Mouse (Mus musculus): ENCODE results near the gene Rhoc. TPM values are rescaled to one million over a fixed set of nuclear protein-coding genes. Genes with fewer than 3 reads are reported as not detected.

Gene Rhoc
- polyA plus RNA-seq, 1 experiment: 32.5 TPM

DNA sequence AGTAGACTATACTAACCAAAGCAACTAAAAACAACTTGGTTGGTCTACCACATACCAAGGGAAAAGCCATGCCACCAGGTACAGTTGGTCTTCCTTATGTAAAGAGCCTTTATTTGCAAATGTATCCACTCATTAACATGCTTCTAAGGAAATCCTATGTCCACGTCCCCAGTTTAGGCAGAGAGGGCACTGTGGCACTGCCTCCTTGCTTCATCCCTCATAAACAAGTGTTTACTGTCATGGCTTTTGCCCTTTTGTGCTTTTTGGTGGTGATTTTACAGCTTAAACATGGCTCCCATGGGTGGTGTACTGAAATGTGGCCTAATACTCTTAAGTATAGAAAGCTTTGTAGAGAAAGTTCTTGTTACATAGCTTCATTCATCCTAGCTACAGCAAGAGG lies 32.3 kb downstream of the Rhoc start:
- Histone ChIP-seq H3K27ac (ENCODE audit: insufficient read depth, low read length) (no peak overlapping the region), H3K4me1 (ENCODE audit: control insufficient read depth, insufficient read depth, low read length) (peaks cover 7% of the 10 kb centered on the region; the same call in 1 of the 2 replicates), H3K4me3 (ENCODE audit: insufficient read depth, low read length) (no peak overlapping the region)
- TF ChIP-seq POLR2A (IDR thresholded peaks at IDR 0.05; ENCODE audit: extremely low read depth, insufficient read depth, low read length) (no peak), CTCF (IDR thresholded peaks at IDR 0.05; ENCODE audit: extremely low read depth, insufficient read depth, low read length) (no peak)

DNA sequence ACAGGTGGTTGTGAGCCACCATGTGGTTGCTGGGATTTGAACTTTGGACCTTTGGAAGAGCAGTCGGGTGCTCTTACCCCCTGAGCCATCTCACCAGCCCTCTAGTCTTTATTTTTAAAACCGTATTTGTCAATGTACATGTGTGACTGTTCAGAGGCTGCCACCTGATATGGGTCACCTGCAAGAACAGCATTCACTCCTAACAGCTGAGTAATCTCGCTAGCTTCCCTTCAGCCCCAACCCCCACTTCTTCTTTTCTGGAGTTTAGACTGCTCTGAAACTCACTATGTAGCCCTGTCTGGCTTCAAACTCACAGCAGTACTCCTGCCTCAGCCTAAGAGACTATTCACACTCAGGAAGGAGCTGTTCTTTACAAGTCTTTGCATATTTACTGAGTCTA lies 34.2 kb downstream of the Rhoc start:
- H3K27ac ChIP-seq (ENCODE audit: insufficient read depth, low read length): no peak overlapping the region
- peaks cover 4% of the 10 kb centered on the region; the same call in 1 of the 2 replicates for H3K4me1 ChIP-seq (ENCODE audit: control insufficient read depth, insufficient read depth, low read length)
- no peak overlapping the region for H3K4me3 ChIP-seq (ENCODE audit: insufficient read depth, low read length)
- no peak for TF ChIP-seq CTCF (IDR thresholded peaks at IDR 0.05; ENCODE audit: extremely low read depth, insufficient read depth, low read length)
- TF ChIP-seq POLR2A (IDR thresholded peaks at IDR 0.05; ENCODE audit: extremely low read depth, insufficient read depth, low read length): no peak

DNA sequence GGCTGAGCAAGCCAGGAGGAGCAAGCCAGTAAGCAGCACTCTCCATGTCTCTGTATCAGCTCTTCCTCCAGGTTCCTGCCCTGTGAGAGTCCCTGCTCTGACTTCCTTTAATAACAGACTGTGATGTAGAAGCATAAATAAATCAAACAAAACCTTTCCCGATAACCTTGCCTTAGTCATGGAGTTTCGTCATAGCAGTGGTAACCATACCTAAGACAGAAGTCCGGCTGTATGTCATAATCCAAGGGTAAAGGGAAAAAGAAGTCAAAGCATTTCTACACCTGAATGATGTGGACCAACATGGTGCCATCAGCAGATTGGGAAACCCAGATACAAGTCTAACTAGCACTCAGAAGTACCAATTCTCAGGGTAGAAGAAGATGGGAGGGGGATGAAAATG lies 47.6 kb downstream of the Rhoc start:
- Histone ChIP-seq H3K4me3 (ENCODE audit: insufficient read depth, low read length) (no peak overlapping the region), H3K27ac (ENCODE audit: insufficient read depth, low read length) (no peak overlapping the region), H3K4me1 (ENCODE audit: control insufficient read depth, insufficient read depth, low read length) (no peaks in the 10 kb centered on the region)
- TF ChIP-seq CTCF (IDR thresholded peaks at IDR 0.05; ENCODE audit: extremely low read depth, insufficient read depth, low read length): no peak
- no peak for TF ChIP-seq POLR2A (IDR thresholded peaks at IDR 0.05; ENCODE audit: extremely low read depth, insufficient read depth, low read length)

DNA sequence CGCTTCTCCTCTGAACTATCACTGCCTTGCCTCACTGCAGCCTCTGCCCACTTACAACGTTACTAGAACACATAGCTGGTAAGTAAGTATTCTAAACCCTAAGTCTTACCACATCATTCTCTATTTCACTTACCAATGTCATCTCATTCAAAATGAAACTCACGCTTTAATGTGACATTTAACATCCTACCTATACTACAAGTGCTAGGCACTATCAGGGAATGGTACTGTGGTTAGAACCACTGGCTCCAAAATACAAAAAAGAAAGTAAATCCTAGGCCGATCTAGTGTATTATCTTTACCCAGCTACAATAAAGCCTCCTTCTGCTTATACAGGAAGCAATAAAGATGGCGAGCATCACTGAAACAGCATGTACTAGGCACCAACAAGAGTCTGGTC lies 52.9 kb downstream of the Rhoc start:
- no peak overlapping the region for H3K4me3 ChIP-seq (ENCODE audit: insufficient read depth, low read length)
- H3K4me1 ChIP-seq (ENCODE audit: control insufficient read depth, insufficient read depth, low read length): no peaks in the 10 kb centered on the region
- no peak for TF ChIP-seq CTCF (IDR thresholded peaks at IDR 0.05; ENCODE audit: extremely low read depth, insufficient read depth, low read length)
- TF ChIP-seq POLR2A (IDR thresholded peaks at IDR 0.05; ENCODE audit: extremely low read depth, insufficient read depth, low read length): no peak
- H3K27ac ChIP-seq (ENCODE audit: insufficient read depth, low read length): no peak overlapping the region

Other genes starting within 250 kb of the Rhoc start
- gene Slc16a1, start 149.7 kb upstream of the Rhoc start, polyA plus RNA-seq (2012; rRNA removed): 20.4 and 24.6 TPM in 2 replicates
- gene Ppm1j, start 7.3 kb upstream of the Rhoc start, polyA plus RNA-seq (2012; rRNA removed): 0.93 and 1.1 TPM in 2 replicates
- gene Fam19a3, start 6.5 kb upstream of the Rhoc start, polyA plus RNA-seq (2012; rRNA removed): 0.08 TPM in 2 replicates
- 11.8 and 13.4 TPM in 2 replicates for gene Mov10, start 30.2 kb downstream of the Rhoc start, polyA plus RNA-seq (2012; rRNA removed)
- gene St7l, start 75.6 kb downstream of the Rhoc start, polyA plus RNA-seq (2012; rRNA removed): 13.2 and 14.1 TPM in 2 replicates
- gene Capza1, start 76.1 kb downstream of the Rhoc start, polyA plus RNA-seq (2012; rRNA removed): 27.1 TPM in 2 replicates
- 1.0 and 1.5 TPM in 2 replicates for gene Wnt2b, start 173.5 kb downstream of the Rhoc start, polyA plus RNA-seq (2012; rRNA removed)

All from cortical plate, adult 2 months (tissue).